Mouse (Mus musculus) MEL (cell line): Measurements from ENCODE around the gene Dhrs1.

Experiments
- CTCF ChIP-seq, 3 experiments: IDR thresholded peaks in 2 of 3; conservative IDR thresholded peaks in 1 of 3; 2 replicates each; pipeline ENCODE4 v1.5.1; 2011 to 2012; ENCODE audit warnings: low read length in 3 of 3, low read depth in 2 of 3, mild to moderate bottlenecking in 2 of 3, improper control_type of control experiment in 1 of 3, inconsistent platforms in 1 of 3, mixed read lengths in 1 of 3, moderate library complexity in 1 of 3; ENCODE audit not compliant: control insufficient read depth in 1 of 3, insufficient read depth in 1 of 3, poor library complexity in 1 of 3, severe bottlenecking in 1 of 3
- USF1 ChIP-seq: IDR thresholded peaks from 2 replicates; pipeline ENCODE4 v1.6.1; 2014; ENCODE audit warnings: low read depth, mild to moderate bottlenecking, inconsistent platforms, low read length, improper control_type of control experiment, moderate library complexity

GRCm38 (mm10) chr14:55785195-55785594 is 39.7 kb upstream of the Dhrs1 start:
- TF ChIP-seq CTCF (IDR thresholded peaks at IDR 0.05 in 2 of 3, conservative IDR thresholded peaks at IDR 0.05 in 1 of 3; ENCODE audit: control insufficient read depth in 1 of 3, insufficient read depth in 1 of 3, low read depth in 2 of 3, low read length in 3 of 3, poor library complexity in 1 of 3, severe bottlenecking in 1 of 3) = no peak
- TF ChIP-seq USF1 = no peak
